Mouse (Mus musculus): ENCODE data around the gene Tas2r135. TPM values are rescaled to one million over a fixed set of nuclear protein-coding genes. Genes with fewer than 3 reads are reported as not detected.

Tas2r135 gene
- polyA plus RNA-seq, 1 experiment from 2014 or later: not detected

DNA sequence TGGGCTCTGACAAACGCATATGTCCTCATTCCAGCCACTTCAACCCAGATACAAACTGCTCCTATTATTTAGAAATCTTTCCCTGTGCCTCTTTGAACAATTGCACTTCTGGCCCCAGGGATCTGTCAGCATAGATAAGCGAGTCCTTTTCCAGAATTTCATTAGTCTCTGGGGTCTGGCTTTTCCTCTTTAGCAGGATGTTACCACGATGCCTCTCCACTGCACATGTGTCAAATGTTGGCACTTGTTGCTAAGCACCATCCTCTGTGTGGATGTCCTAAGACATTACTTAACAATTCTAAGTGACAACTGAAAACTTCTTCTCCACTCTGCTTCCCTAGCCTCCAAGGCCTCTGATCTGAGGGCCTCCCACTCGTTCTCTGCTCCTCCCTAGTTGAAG lies 29.2 kb upstream of the Tas2r135 start:
- WGBS: 34% methylated on average over 4 of the region's 4 CpGs
- H3K36me3 ChIP-seq (replicated peaks): no peaks in the 10 kb centered on the region
- ATAC-seq (replicated peaks): no peak

DNA sequence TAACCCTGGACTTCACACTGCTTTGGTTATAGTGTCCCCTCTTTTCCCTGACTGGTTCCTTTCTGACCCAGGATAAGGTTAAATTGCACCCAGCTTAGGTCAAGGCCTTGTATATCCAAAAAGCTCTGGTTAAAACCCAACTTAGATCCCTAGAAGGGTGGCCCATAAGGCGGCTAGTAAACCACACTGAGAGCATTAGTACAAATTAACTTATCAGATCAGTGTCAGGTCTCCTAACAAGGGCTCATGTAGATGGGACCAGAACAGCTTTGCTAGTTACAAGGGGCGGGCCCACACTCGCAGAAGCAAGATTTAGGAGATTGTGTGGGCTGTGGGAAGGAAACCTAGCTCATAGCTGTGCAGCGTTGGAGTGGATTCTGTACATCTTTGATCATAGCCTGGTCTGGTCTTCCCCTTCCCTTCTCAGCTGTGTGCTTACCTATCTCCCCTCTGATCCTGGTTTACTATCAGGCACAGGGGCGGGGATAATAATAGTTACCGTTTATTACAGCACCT lies 28.7 kb upstream of the Tas2r135 start:
- H3K27me3 ChIP-seq (replicated peaks): peaks cover 7% of the 10 kb centered on the region
- H3K27ac ChIP-seq: no peak overlapping the region
- no peak for ATAC-seq (replicated peaks)
- no peaks in the 10 kb centered on the region for H3K36me3 ChIP-seq (replicated peaks)
- no peak overlapping the region for H3K4me3 ChIP-seq
- no peaks in the 10 kb centered on the region for H3K9me3 ChIP-seq
- 67% methylated on average over 6 of the region's 6 CpGs for WGBS
- peaks cover 14% of the 10 kb centered on the region for H3K4me1 ChIP-seq
- no peak overlapping the region for H3K4me2 ChIP-seq
- no peak overlapping the region for H3K9ac ChIP-seq

More for the DNA sequence above, 29.2 kb upstream of the Tas2r135 start:
- Histone ChIP-seq H3K27me3 (replicated peaks) (peaks cover 7% of the 10 kb centered on the region), H3K4me2 (no peak overlapping the region), H3K27ac (no peak overlapping the region), H3K9me3 (no peaks in the 10 kb centered on the region), H3K9ac (no peak overlapping the region), H3K4me3 (no peak overlapping the region), H3K4me1 (peaks cover 14% of the 10 kb centered on the region)

DNA sequence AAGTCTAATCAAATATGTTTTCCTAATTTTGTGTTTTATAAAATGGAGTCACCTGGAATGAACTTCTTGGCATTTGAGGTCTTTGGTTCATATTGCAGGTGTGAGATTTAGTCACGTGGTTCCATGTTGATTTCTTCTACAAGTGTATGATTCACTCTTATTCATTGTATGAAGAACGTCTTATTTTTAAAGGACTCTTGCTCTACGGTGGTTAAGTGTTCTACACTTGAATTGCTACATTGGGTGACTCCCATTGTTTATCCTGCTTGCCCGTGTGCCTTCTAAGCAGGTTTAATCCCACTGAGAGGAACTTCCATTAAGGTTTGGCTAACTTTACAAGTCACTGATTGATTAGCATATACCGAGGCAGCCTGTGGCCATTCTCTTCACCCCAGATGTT lies 28.0 kb upstream of the Tas2r135 start:
- Histone ChIP-seq H3K4me2 (no peak overlapping the region), H3K4me1 (peaks cover 14% of the 10 kb centered on the region), H3K9me3 (no peaks in the 10 kb centered on the region), H3K27ac (no peak overlapping the region), H3K9ac (no peak overlapping the region), H3K4me3 (no peak overlapping the region), H3K36me3 (replicated peaks) (no peaks in the 10 kb centered on the region), H3K27me3 (replicated peaks) (peaks cover 4% of the 10 kb centered on the region)
- ATAC-seq (replicated peaks): no peak
- WGBS: 61% methylated on average over 5 of the region's 5 CpGs

DNA sequence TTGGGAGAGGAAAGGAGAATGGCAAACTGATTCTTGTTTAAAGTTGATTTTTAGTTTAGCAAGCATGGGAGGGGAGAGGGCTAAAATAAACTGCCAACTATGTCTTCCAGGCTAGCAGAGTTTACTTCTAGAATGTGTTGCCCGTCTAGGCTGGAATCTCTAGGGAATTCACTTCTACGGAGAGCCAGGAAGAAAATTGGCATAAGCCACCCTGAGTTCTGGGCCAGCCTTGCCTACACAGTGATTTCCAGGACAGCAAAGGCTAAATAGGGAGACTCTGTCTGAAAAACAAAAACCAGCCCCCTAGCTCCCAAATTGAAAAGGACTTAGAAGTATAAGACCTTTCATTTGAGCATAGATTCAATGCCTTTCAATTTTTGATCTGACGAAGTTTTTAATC lies 25.7 kb upstream of the Tas2r135 start:
- Histone ChIP-seq H3K27me3 (replicated peaks) (peaks cover 3% of the 10 kb centered on the region), H3K4me2 (no peak overlapping the region), H3K9ac (no peak overlapping the region), H3K9me3 (no peaks in the 10 kb centered on the region), H3K4me3 (no peak overlapping the region), H3K27ac (no peak overlapping the region), H3K4me1 (no peaks in the 10 kb centered on the region), H3K36me3 (replicated peaks) (no peaks in the 10 kb centered on the region)
- 35% methylated on average over 3 of the region's 3 CpGs for WGBS
- no peak for ATAC-seq (replicated peaks)

DNA sequence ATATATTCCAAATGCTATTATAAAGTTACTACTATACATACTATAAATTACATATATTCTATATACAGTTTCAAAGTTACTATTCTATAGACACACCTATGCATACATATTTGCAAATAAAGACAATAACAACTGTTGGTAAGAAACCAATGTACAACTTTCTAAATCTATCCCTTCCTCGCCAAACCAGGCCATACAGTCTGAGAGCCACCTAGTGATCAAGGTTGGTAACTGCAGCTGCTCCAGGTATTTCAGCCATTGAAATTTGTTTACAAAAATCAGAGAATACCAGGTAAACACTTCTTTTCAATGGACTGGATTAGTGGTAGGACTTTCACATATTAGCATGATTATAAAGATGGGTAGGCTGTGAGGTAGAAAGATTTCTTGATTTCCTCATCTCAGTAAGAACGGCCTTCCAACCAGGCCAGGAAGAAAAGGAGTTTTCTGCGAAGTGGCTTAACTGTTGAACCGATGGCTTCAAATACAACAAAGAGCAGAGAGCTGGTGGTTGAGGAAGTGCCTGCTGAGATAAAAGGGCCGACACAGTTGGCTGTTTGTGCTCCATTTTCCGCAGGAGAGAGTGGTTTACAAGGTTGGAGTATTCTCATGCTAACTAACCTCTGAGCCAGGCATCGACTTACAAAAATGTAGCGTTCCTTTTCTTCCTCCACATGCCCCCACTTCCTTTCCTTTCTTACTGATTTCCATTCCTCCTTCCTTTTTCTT lies 24.7 kb upstream of the Tas2r135 start:
- Histone ChIP-seq H3K4me2 (peak overlapping the region; percentile 14; the same call in 1 of the 2 replicates), H3K9me3 (no peaks in the 10 kb centered on the region), H3K9ac (no peak overlapping the region), H3K4me1 (no peaks in the 10 kb centered on the region), H3K27ac (no peak overlapping the region), H3K4me3 (no peak overlapping the region), H3K36me3 (replicated peaks) (no peaks in the 10 kb centered on the region), H3K27me3 (replicated peaks) (no peaks in the 10 kb centered on the region; the same call in none of the 2 replicates)
- WGBS: 2% methylated on average over 8 of the region's 8 CpGs
- peak; percentile 74 for ATAC-seq (replicated peaks)

DNA sequence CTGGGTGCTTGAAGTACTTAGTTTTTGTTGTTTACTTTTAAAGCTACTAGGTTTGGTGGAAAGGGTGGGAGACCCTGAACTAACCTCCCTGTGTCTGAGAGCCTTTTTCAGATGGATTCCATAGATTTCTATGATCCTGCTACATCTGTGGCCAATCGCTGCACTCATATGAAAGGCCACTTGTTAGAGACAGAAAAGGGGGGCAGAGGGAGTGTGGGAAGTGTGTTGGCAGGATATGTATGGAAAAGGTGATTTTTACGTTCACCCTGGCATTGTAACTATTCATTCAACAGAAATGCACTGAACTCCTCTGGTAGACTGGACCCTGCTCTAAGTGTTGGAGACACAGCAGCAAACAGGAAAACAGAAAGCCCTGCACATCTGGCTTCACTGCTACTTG lies 24.0 kb upstream of the Tas2r135 start:
- Histone ChIP-seq H3K27ac (no peak overlapping the region), H3K27me3 (replicated peaks) (no peaks in the 10 kb centered on the region; the same call in none of the 2 replicates), H3K4me2 (no peak overlapping the region), H3K36me3 (replicated peaks) (no peaks in the 10 kb centered on the region), H3K4me1 (no peaks in the 10 kb centered on the region), H3K9ac (no peak overlapping the region), H3K9me3 (no peaks in the 10 kb centered on the region), H3K4me3 (no peak overlapping the region)
- no peak for ATAC-seq (replicated peaks)
- WGBS: 35% methylated on average over 2 of the region's 2 CpGs

DNA sequence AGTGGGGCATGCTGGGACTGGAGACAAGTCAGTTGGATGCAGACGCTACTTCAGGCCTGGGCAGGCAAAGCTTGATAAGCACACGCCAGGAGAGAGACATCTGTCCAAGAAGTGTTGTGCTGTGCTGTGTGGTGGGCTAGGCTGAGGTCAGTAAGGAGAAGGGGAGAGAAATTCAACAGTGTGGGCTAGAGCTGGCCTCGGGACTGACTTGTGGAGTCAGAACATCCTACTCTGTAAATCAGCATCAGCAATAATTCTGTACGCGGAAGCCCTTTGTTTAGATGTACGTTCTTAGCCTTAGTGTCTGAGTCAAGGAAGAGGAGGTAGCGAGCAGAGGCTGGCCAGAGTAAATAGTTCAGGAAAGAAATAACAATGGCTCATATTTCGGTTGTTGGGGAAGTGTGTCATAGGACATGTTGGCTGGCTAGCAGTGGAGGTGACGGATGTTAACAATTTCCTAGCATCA lies 23.3 kb upstream of the Tas2r135 start:
- ATAC-seq (replicated peaks): no peak
- H3K4me2 ChIP-seq: no peak overlapping the region
- 76% methylated on average over 9 of the region's 9 CpGs for WGBS
- no peaks in the 10 kb centered on the region for H3K4me1 ChIP-seq
- H3K27me3 ChIP-seq (replicated peaks): no peaks in the 10 kb centered on the region; the same call in none of the 2 replicates
- no peak overlapping the region for H3K27ac ChIP-seq
- H3K9me3 ChIP-seq: no peaks in the 10 kb centered on the region
- H3K9ac ChIP-seq: no peak overlapping the region
- H3K36me3 ChIP-seq (replicated peaks): no peaks in the 10 kb centered on the region
- H3K4me3 ChIP-seq: no peak overlapping the region

DNA sequence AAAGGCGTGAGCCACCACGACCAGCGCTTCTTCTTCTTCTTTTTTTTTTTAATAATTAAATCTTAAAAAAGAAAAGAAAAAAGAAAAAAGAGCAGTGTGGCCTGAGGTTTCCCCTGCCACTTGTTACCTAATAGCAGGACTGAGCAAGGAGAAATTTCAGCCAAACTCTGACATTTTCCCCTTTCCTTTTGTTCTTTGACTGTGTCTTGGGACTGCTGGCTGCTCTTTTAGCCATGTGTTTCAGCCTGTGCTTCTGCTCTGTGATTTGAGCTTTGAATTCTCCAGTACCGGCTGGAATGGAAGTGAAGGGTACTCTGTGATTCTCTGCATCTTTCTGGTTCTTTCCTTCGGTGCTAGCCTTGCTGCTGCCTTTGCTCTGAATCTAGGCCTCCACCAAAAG lies 21.9 kb upstream of the Tas2r135 start:
- Histone ChIP-seq H3K36me3 (replicated peaks) (no peaks in the 10 kb centered on the region), H3K9me3 (no peaks in the 10 kb centered on the region), H3K4me2 (no peak overlapping the region), H3K27ac (no peak overlapping the region), H3K9ac (no peak overlapping the region), H3K4me3 (no peak overlapping the region), H3K27me3 (replicated peaks) (no peaks in the 10 kb centered on the region; the same call in none of the 2 replicates), H3K4me1 (no peaks in the 10 kb centered on the region)
- WGBS: 91% methylated on average over 5 of the region's 5 CpGs
- ATAC-seq (replicated peaks): no peak

DNA sequence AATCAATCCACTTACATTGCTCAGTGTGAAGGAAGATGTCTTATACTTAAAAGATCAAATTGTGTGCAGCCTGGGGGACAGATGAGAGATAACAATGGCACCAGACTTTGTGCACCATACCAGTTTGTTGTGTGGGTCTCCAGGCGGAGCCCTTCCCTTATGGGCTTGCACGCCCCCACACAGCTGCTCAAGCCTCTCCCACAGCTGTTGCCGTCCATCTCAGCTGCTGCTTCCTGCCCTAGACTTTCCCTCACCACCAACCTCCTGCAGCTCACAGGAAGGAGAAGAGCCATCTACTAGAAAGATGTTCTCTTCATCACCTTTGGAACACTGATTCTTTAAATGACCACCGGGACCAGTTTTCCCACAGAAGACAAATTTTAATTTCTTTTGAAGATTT lies 19.6 kb upstream of the Tas2r135 start:
- Histone ChIP-seq H3K27me3 (replicated peaks) (no peaks in the 10 kb centered on the region), H3K36me3 (replicated peaks) (no peaks in the 10 kb centered on the region), H3K9me3 (no peaks in the 10 kb centered on the region), H3K4me3 (no peak overlapping the region), H3K4me2 (no peak overlapping the region), H3K4me1 (no peaks in the 10 kb centered on the region), H3K27ac (no peak overlapping the region), H3K9ac (no peak overlapping the region)
- no peak for ATAC-seq (replicated peaks)
- WGBS: 83% methylated on average over 4 of the region's 4 CpGs

DNA sequence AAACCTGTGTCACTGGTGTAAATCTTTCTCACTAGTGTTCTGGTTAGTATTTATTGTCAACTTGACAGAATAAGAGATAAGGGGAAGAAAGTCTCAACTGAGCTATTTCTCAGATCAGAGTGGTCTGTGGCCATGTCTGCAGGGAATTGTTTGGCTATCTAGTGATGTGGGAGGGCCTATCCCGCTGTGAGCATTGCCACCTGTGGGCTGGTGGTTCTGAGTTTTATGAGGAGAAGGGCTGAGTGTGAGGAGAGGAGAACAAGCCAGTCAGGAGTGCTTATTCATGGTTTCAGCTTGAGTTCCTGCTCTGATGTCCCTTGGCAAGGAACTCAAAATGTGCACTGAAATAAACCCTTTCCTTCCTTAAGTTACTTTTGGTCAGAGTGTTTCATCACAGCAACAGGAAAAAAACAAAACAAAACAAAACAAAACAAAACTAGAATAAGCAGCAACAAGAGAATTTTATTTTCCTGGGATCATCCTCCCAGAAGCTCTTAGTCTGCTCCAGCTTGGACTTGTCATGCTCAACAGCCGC lies 13.4 kb upstream of the Tas2r135 start:
- no peak overlapping the region for H3K9ac ChIP-seq

DNA sequence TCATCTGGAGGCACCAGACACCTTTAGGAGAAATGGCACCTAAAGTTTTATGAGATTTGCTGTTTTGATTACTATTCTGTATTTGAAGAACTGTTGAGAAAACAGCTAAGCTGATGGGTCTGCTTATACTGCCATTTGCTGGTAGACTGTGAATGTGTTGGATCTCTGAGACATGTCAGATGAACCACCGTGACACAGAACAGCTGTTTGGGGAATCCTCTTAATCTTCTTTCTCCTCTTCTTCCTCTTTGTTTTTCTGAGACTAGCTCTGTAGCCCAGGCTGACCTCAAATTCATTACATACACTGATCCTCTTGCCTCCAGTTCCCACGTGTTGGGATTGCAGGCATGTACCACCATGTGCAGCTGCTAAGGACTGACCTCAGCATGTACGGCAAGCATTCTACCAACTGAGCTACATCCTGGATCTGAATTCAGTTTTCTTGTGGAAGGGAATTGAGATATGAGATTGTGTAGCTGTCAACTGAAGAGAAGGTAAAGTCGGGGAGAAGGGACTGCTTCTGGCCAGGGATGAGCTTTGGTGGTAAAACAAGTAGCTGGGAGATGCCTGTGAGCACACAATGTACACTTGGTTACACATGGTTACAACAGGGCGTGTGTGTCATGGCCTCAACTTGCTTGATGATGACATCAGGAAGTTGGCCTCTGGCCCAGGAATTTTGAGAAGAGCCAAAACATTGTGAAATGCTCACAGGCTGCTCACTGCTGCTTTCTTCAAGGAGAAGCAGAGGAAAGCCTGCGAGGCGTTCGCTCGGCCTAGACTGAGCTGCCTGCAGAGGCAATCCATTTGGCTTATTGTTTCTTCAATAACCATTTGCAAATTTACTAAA lies 9.0 kb upstream of the Tas2r135 start:
- Histone ChIP-seq H3K4me1 (no peaks in the 10 kb centered on the region), H3K27me3 (replicated peaks) (no peaks in the 10 kb centered on the region), H3K27ac (no peak overlapping the region), H3K9ac (no peak overlapping the region), H3K4me3 (no peak overlapping the region), H3K9me3 (no peaks in the 10 kb centered on the region), H3K36me3 (replicated peaks) (no peaks in the 10 kb centered on the region), H3K4me2 (no peak overlapping the region)
- WGBS: 65% methylated on average over 9 of the region's 9 CpGs
- ATAC-seq (replicated peaks): no peak

More for the DNA sequence above, 13.4 kb upstream of the Tas2r135 start:
- 62% methylated on average over 2 of the region's 2 CpGs for WGBS
- no peaks in the 10 kb centered on the region for H3K27me3 ChIP-seq (replicated peaks)
- H3K4me2 ChIP-seq: no peak overlapping the region
- ATAC-seq (replicated peaks): no peak
- H3K4me1 ChIP-seq: no peaks in the 10 kb centered on the region
- H3K36me3 ChIP-seq (replicated peaks): no peaks in the 10 kb centered on the region
- H3K27ac ChIP-seq: no peak overlapping the region
- no peaks in the 10 kb centered on the region for H3K9me3 ChIP-seq
- no peak overlapping the region for H3K4me3 ChIP-seq

DNA sequence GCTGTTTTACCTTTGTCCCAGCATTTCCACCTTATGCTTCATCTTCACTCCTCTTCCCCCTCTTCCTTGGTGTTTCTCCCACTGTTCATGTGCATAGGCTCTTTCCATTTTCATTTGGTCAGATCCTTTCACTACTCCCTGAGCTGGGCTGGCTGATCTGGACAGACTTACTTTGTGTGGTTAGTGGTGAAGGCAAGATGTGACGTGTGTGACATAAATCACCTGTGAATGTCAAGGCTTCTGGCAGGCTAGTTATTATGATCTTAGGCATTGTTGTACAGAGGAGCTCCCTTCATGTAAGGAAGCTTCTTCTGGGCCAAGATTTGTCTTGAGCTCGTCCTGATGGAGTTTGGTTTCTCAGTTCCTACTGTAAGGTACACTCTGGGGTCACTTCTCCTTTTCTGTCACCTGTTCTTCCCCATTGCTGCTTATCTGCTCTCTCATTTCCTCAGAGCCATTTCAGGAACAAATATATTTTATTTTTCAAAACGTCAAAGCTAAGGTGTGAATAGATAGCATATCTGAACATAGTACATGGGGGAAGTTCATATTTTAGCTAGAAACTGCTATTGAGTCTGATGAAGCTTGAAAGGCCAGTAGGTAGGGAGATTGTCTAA lies 8.1 kb upstream of the Tas2r135 start:
- Histone ChIP-seq H3K9me3 (no peaks in the 10 kb centered on the region), H3K27ac (no peak overlapping the region), H3K4me3 (no peak overlapping the region), H3K4me1 (no peaks in the 10 kb centered on the region), H3K4me2 (no peak overlapping the region), H3K36me3 (replicated peaks) (no peaks in the 10 kb centered on the region), H3K9ac (no peak overlapping the region), H3K27me3 (replicated peaks) (no peaks in the 10 kb centered on the region)
- ATAC-seq (replicated peaks): no peak
- WGBS: 80% methylated on average over 3 of the region's 3 CpGs

All from midbrain, embryonic 15.5 days (tissue).